Mouse (Mus musculus): ENCODE results near the gene Slx4ip.

DNA sequence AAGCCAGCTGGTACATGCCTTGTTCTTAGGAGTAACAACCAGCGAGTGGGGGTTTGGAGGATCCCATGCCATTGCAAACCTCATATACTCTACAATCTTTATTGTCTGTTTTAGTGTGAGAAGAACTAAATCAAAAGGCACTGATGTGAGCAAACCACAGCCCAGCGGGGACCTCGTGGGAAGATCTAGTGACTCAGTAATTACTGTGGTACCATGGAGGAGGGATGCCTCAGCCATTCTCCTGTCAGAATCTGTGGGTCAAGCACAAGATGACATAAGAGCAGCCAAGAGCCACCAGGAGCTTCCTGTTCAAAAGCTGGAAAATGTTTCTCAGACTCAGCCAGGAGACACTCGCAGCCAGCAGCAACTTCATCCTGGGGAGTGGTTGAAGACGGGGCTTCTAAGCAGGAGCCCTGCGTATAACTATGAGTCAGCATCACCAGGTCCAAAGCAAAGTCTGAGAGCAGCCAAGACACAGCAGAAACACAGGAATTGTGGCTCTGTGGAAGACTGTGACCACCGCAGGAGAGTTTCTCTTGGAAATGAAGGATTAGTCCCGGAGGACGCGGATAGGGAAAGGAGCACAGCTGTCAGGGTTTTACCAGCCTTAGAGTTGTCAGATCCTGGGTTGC lies 176.6 kb downstream of the Slx4ip start:
- TF ChIP-seq POLR2A (IDR thresholded peaks at IDR 0.05; ENCODE audit: insufficient read depth, low read length) (no peak), EP300 (IDR thresholded peaks at IDR 0.05; ENCODE audit: insufficient read depth, low read depth, low read length) (no peak)
